Mouse (Mus musculus) CD4-positive, CD25-positive, alpha-beta regulatory T cell, adult 9 weeks (primary cell): ENCODE measurements around the gene Cd200r3. TPM values are rescaled to one million over a fixed set of nuclear protein-coding genes. Genes with fewer than 3 reads are reported as not detected.

ENCODE experiments used
- polyA plus RNA-seq: library from polyadenylated mRNA; unstranded; fragments of 100-300 nt; shearing (Covaris generic); gene quantifications from one replicate; pipeline ENCODE4 v1.2.1, GENCODE M21; 2017

Cd200r3 gene
- polyA plus RNA-seq, result 2.4 TPM

DNA sequence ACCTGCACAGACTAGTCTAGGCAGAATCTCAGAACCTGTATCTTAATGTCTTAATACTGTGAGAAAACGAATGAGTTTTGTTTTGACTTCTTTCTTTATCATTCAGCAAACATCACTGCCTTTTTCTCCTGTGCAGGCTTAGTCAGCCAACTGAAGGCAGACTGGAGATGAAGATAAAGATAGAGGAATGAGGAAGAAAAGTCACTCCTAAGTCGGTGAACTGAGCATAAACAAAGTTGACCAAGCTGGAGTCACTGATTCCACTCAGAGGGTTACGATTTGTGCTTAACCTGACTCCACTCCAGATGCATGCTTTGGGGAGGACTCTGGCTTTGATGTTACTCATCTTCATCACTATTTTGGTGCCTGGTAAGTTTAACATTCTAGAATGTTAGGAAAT is at the start of gene Cd200r3:
Cd200r3 (plus strand) TSS at position 211 of the 400 bp plus-strand sequence.

Other genes starting within 250 kb of the Cd200r3 start
- 9.5 TPM for gene Nepro, start 219.4 kb upstream of the Cd200r3 start, polyA plus RNA-seq
- 46.1 TPM for gene Gtpbp8, start 197.3 kb upstream of the Cd200r3 start, polyA plus RNA-seq
- 47.2 TPM for gene Cd200r1, start 177.9 kb upstream of the Cd200r3 start, polyA plus RNA-seq
- 4.4 TPM for gene Cd200r4, start 131.9 kb upstream of the Cd200r3 start, polyA plus RNA-seq
- not detected for gene Cd200r2, start 76.6 kb upstream of the Cd200r3 start, polyA plus RNA-seq
- 1.4 TPM for gene Ccdc80, start 149.7 kb downstream of the Cd200r3 start, polyA plus RNA-seq
- gene Slc35a5, start 215.0 kb downstream of the Cd200r3 start, polyA plus RNA-seq, result 61.3 TPM
- gene Atg3, start 215.1 kb downstream of the Cd200r3 start, polyA plus RNA-seq, result 15.7 TPM